Mouse (Mus musculus) spleen, adult 2 months (tissue): ENCODE data around the gene Dnajc7. TPM values are rescaled to one million over a fixed set of nuclear protein-coding genes. Genes with fewer than 3 reads are reported as not detected.
"Not testable (repeated sequence)": the region's sequence is repeated elsewhere in the genome, so short reads cannot be mapped to it uniquely, and the experiment has no call there.

Experiments
- DNase-seq, 2 experiments: peaks; one replicate each; pipeline versions ENCODE4 v3.0.0 to v3.0.0-alpha.2; 2012 to 2021; ENCODE audit warnings: low spot score in 2 of 2, low read depth in 1 of 2
- H3K27ac ChIP-seq: fragments of 200-500 bp; 2 replicates; pipeline ENCODE4 v1.5.1; 2012; ENCODE audit warnings: low read length, inconsistent platforms; ENCODE audit not compliant: insufficient read depth
- H3K27me3 ChIP-seq: fragments of 200-500 bp; 2 replicates; pipeline ENCODE4 v1.6.1; 2012; ENCODE audit warnings: mild to moderate bottlenecking, moderate library complexity, low read length, inconsistent platforms; ENCODE audit not compliant: control insufficient read depth, insufficient read depth
- H3K36me3 ChIP-seq: fragments of 200-500 bp; 2 replicates; pipeline ENCODE4 v1.6.1; 2012; ENCODE audit warnings: mild to moderate bottlenecking, low read length, inconsistent platforms; ENCODE audit not compliant: control insufficient read depth, insufficient read depth
- H3K4me1 ChIP-seq: fragments of 200-500 bp; 2 replicates; pipeline ENCODE4 v1.6.1; 2011; ENCODE audit warnings: inconsistent platforms; ENCODE audit not compliant: control insufficient read depth, insufficient read depth, insufficient read length
- H3K4me3 ChIP-seq: fragments of 200-500 bp; 2 replicates; pipeline ENCODE4 v1.5.1; 2011; ENCODE audit warnings: mild to moderate bottlenecking, inconsistent platforms; ENCODE audit not compliant: insufficient read depth, insufficient read length; ENCODE audit errors: extremely low read depth
- CTCF ChIP-seq: fragments of 200-500 bp; IDR thresholded peaks from 2 replicates; pipeline ENCODE4 v1.5.1; 2011; ENCODE audit warnings: mild to moderate bottlenecking, inconsistent platforms; ENCODE audit not compliant: insufficient read depth, insufficient read length, insufficient replicate concordance; ENCODE audit errors: extremely low read depth
- POLR2A ChIP-seq: fragments of 200-500 bp; IDR thresholded peaks from 2 replicates; pipeline ENCODE4 v1.6.1; 2011; ENCODE audit warnings: low read depth, low read length, inconsistent platforms
- WGBS: fragments of 180-500 bp; shearing (Covaris S2); methylation state at CpG from one replicate; pipeline ENCODE4 v1.1.7; 2018; 5-methylcytosine and 5-hydroxymethylcytosine counted together
- polyA plus RNA-seq: library from polyadenylated mRNA; depleted of rRNA; stranded (reverse); fragments of >200 nt; gene quantifications from 2 replicates; pipeline ENCODE4 v1.2.3, GENCODE M21; 2012

Dnajc7 gene
- polyA plus RNA-seq, 1 experiment: 53.7 TPM

- H3K4me1 ChIP-seq: peaks cover 31% of the 10 kb centered on the region; the same call in 1 of the 2 replicates
- no peak for DNase-seq
- no peak overlapping the region for H3K4me3 ChIP-seq
- H3K27ac ChIP-seq: peak overlapping the region; percentile 83
- no peaks in the 10 kb centered on the region for H3K27me3 ChIP-seq
- TF ChIP-seq POLR2A (no peak), CTCF (no peak)
- H3K36me3 ChIP-seq: peaks cover 8% of the 10 kb centered on the region
- WGBS: 89% methylated on average over 23 of the region's 23 CpGs
Observed at GRCm38 (mm10) chr11:100625754-100626700, 6.1 kb upstream of the Dnajc7 start.

DNA sequence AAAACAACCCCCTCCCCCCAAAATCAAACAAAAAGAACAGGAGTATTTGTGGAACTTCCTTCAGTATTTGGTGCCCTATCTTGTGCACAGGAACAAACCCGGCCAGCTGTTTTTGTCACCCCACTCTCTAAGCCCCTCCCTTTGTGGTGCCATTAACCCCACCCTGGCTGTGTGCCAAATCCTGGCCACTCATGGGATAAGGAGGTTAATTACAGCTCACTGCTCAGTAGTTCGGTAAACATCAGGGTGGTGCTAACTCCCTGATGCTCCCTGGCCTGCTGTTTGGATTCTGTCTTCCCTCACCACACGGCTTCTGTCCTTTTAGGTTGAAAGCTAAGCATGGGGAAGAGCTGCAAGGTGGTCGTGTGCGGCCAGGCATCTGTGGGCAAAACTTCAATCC lies 3.9 kb upstream of the Dnajc7 start:
- peaks cover 31% of the 10 kb centered on the region; the same call in 1 of the 2 replicates for H3K4me1 ChIP-seq

DNA sequence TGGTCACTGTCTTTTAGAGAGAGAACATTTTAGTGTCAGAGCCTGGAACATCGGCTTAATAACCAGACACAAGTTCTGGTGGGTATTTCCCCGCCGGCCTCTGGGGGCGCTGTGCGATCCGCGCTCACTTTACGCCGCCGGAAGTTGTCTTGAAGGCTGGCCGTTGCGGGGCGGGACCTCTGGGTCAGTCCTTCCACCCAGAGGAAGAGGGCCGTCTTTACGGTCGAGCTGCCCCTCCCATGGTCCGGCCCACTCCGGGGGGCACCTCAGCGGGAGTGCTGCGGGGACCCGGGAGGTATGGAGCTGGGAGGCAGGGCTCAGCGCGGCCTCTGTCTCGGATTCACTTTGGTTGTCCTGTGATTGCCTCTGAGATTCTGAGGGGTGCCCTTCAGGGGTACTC lies 2.7 kb upstream of the Dnajc7 start:
- H3K27me3 ChIP-seq: no peaks in the 10 kb centered on the region
- peak; percentile 64 for TF ChIP-seq POLR2A
- peak; percentile 96 for TF ChIP-seq CTCF
- under 1% methylated on average over 24 of the region's 24 CpGs for WGBS
- peak; percentile 83 to 93 for DNase-seq
- H3K36me3 ChIP-seq: peaks cover 8% of the 10 kb centered on the region
- peak overlapping the region; percentile 94 for H3K4me3 ChIP-seq
- H3K4me1 ChIP-seq: peaks cover 26% of the 10 kb centered on the region; the same call in 1 of the 2 replicates
- H3K27ac ChIP-seq: peak overlapping the region; percentile 89

More for the DNA sequence above, 3.9 kb upstream of the Dnajc7 start:
- Histone ChIP-seq H3K36me3 (peaks cover 8% of the 10 kb centered on the region), H3K27me3 (no peaks in the 10 kb centered on the region), H3K27ac (peak overlapping the region; percentile 34), H3K4me3 (peak overlapping the region; percentile 2; the same call in 1 of the 2 replicates)
- WGBS: 60% methylated on average over 5 of the region's 5 CpGs
- no peak for DNase-seq
- TF ChIP-seq CTCF (no peak), POLR2A (no peak)

DNA sequence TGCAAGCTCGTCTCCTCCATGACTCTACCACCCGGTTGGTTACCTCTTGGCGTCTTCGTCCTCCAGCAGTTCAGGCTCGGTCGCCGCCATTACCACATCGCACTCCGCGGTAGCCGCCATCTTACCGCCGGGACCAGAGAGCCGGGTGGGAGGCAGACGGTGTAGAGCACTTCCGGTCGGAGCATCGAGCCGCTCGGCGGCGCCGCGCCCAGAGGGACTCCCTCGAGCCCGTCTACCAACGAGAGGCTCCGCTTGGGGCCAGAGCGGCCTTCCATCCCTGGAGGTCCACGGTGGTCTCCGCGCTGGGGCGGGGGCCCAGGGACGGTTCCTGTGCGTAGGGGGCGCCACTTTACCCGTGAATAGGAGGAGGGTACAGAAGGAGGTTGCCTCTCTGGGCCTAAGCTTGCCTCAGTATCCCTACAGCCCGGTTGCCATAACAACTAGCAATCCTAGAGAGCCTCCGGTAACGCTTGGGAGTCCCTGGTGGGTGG lies 438 bp downstream of the Dnajc7 start:
- peak overlapping the region; percentile 91 for H3K27ac ChIP-seq
- peaks cover 13% of the 10 kb centered on the region for H3K4me1 ChIP-seq
- no peaks in the 10 kb centered on the region for H3K36me3 ChIP-seq
- DNase-seq: peak; percentile 80 to 90
- WGBS: under 1% methylated on average over 40 of the region's 40 CpGs
- H3K4me3 ChIP-seq: peak overlapping the region; percentile 91
- peak; percentile 80 for TF ChIP-seq POLR2A
- no peak for TF ChIP-seq CTCF
- no peaks in the 10 kb centered on the region for H3K27me3 ChIP-seq

GRCm38 (mm10) chr11:100618761-100619484 lies 1.0 kb downstream of the Dnajc7 start, which contains the start of gene Nkiras2:
TSS of gene Nkiras2 (plus strand) at chr11:100619244.
- TF ChIP-seq CTCF: no peak
- no peak for TF ChIP-seq POLR2A
- Histone ChIP-seq H3K36me3 (no peaks in the 10 kb centered on the region), H3K27ac (peak within 1 kb of the TSS; percentile 91), H3K4me3 (peak within 1 kb of the TSS; percentile 91), H3K4me1 (peaks cover 12% of the 10 kb centered on the region), H3K27me3 (no peaks in the 10 kb centered on the region)
- under 1% methylated on average over 35 of the region's 36 CpGs for WGBS
- DNase-seq: peak; percentile 54 to 73

DNA sequence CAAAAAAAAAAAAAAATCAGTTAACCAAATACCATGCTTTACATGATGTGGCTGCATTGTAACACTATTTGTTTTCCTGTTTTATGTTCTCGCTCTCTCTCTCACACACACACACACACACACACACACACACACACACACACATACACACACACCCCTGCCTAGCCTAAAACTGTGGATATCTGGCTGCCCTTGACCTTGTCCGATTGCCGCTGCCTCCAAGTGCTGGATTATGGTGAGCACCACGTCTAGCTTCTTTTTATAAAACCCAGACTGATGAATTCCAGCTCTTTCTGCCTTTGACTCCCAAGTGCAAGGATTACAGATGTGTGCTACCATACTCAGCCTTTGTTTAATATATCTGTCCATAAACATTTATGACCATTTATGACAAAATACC lies 2.5 kb downstream of the Dnajc7 start:
- peaks cover 10% of the 10 kb centered on the region for H3K4me1 ChIP-seq
- no peak for TF ChIP-seq CTCF
- no peak for TF ChIP-seq POLR2A
- 90% methylated on average over 4 of the region's 4 CpGs for WGBS
- no peak overlapping the region for H3K4me3 ChIP-seq
- no peak for DNase-seq
- H3K27ac ChIP-seq: no peak overlapping the region
- H3K36me3 ChIP-seq: no peaks in the 10 kb centered on the region
- no peaks in the 10 kb centered on the region for H3K27me3 ChIP-seq

DNA sequence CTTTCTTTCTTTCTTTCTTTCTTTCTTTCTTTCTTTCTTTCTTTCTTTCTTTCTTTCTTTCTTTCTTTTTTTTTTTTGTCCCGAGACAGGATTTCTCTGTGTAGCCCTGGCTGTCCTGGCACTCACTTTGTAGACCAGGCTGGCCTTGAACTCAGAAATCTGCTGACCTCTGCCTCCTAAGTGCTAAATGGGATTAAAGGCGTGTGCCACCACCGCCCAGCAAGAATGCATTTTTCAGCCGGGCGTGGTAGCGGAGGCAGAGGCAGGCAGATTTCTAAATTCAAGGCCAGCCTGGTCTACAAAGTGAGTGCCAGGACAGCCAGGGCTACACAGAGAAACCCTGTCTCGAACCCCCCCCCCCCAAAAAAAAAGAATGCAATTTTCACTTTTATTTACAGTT lies 3.1 kb downstream of the Dnajc7 start:
- not testable (repeated sequence) for H3K4me3 ChIP-seq, H3K27ac ChIP-seq, H3K27me3 ChIP-seq, H3K4me1 ChIP-seq, H3K36me3 ChIP-seq, DNase-seq
- 88% methylated on average over 7 of the region's 7 CpGs for WGBS
